Mouse (Mus musculus) spleen, postnatal 10 days (tissue): ENCODE data around the gene Gm6676.
"Not testable (repeated sequence)": the region's sequence is repeated elsewhere in the genome, so short reads cannot be mapped to it uniquely, and the experiment has no call there.

ENCODE experiments used
- DNase-seq, 2 experiments: peaks; one replicate each; pipeline ENCODE4 v3.0.0; 2021 to 2022; ENCODE audit warnings: low spot score in 2 of 2

The Gm6676 gene

GRCm38 (mm10) chr14:7125312-7125711, at the start of gene Gm6676:
TSS of gene Gm6676 (minus strand) at chr14:7125412.
- not testable (repeated sequence) for DNase-seq

- DNase-seq, result peak in 1 of 2 experiments; percentile 3
Measured at GRCm38 (mm10) chr14:7174483-7174971, 49.3 kb upstream of the Gm6676 start, which contains the start of gene Gm3512. TSS of gene Gm3512 (minus strand) at chr14:7174533.

GRCm38 (mm10) chr14:7105124-7105802, 19.9 kb downstream of the Gm6676 start:
- DNase-seq, result not testable (repeated sequence)

GRCm38 (mm10) chr14:7100521-7100920, 24.7 kb downstream of the Gm6676 start, which contains the start of gene Gm3696:
TSS of gene Gm3696 (minus strand) at chr14:7100621.
- not testable (repeated sequence) for DNase-seq
